Mouse (Mus musculus) midbrain, embryonic 16.5 days (tissue): Measurements from ENCODE around the gene Tead1. TPM values are rescaled to one million over a fixed set of nuclear protein-coding genes. Genes with fewer than 3 reads are reported as not detected.
"Not testable (repeated sequence)": the region's sequence is repeated elsewhere in the genome, so short reads cannot be mapped to it uniquely, and the experiment has no call there.

Experiments
- ATAC-seq: fragments of 200-750 bp; cut with Nextera tagmentation; 2 replicates; pipeline ENCODE4 v1.8.0; 2017; ENCODE audit warnings: moderate TSS enrichment
- H3K27ac ChIP-seq: fragments of 300-500 bp; sonication (generic); 2 replicates; pipeline ENCODE4 v1.5.1; 2014; ENCODE audit warnings: mild to moderate bottlenecking, low read length, mixed read lengths
- H3K27me3 ChIP-seq: fragments of 300-500 bp; sonication (generic); 2 replicates; pipeline ENCODE4 v1.6.1; 2014; ENCODE audit warnings: low read depth, low read length, mixed read lengths; ENCODE audit not compliant: control insufficient read depth, insufficient read depth
- H3K36me3 ChIP-seq: fragments of 300-500 bp; sonication (generic); 2 replicates; pipeline ENCODE4 v1.6.1; 2014; ENCODE audit warnings: mild to moderate bottlenecking, low read length, moderate library complexity, mixed read lengths; ENCODE audit not compliant: control insufficient read depth, insufficient read depth
- H3K4me1 ChIP-seq: fragments of 300-500 bp; sonication (generic); 2 replicates; pipeline ENCODE4 v1.6.1; 2014; ENCODE audit warnings: mild to moderate bottlenecking, low read length, mixed read lengths; ENCODE audit not compliant: control insufficient read depth, insufficient read depth
- H3K4me2 ChIP-seq: fragments of 300-500 bp; sonication (generic); 2 replicates; pipeline ENCODE4 v1.6.1; 2014; ENCODE audit warnings: mild to moderate bottlenecking, low read length, mixed read lengths
- H3K4me3 ChIP-seq: fragments of 300-500 bp; sonication (generic); 2 replicates; pipeline ENCODE4 v1.5.1; 2014; ENCODE audit warnings: low read depth, mild to moderate bottlenecking, low read length, moderate library complexity, mixed read lengths
- H3K9ac ChIP-seq: fragments of 300-500 bp; sonication (generic); 2 replicates; pipeline ENCODE4 v1.6.1; 2014; ENCODE audit warnings: low read depth, low read length, mixed read lengths
- H3K9me3 ChIP-seq: fragments of 300-500 bp; sonication (generic); replicated peaks from 2 replicates; pipeline ENCODE4 v1.6.1; 2014; ENCODE audit warnings: mild to moderate bottlenecking, low read length, mixed read lengths; ENCODE audit not compliant: control insufficient read depth, poor library complexity, severe bottlenecking
- WGBS: fragments of 180-500 bp; shearing (Covaris S2); extraction: QIAGEN DNeasy Blood & Tissue Kit; methylation state at CpG from one replicate; pipeline ENCODE4 v1.1.7; 2014; 5-methylcytosine and 5-hydroxymethylcytosine counted together
- polyA plus RNA-seq: library from polyadenylated mRNA; unstranded; fragments of >200 nt; fragmentation: Nextera tagmentation; extraction: Ambion mirVana; gene quantifications from 2 replicates; pipeline ENCODE4 v1.2.1, GENCODE M21; 2015

Tead1 gene
- polyA plus RNA-seq, 1 experiment from 2014 or later, result 12.5 TPM

DNA sequence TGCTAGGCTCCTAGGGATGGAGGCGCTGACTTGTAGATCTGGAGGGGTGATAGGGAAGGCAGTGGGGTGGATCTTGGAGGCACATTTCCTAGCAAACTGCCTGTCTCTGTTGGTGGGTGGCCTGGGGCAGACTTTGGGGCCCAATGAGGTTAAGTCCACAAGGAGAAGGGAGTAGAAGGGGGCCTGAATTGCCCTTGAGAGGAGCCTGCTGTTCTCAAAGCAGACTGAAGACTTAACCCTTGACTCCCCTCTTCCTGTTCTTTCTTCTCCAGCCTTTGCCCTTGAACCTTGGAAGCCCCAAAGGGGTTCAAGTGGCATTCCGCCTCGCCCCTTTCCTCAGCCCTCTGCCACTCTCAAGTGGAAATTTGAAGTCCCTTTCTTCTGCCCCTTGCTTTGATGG is 244.6 kb downstream of the Tead1 start:
- Histone ChIP-seq H3K4me2 (no peak overlapping the region), H3K4me3 (no peak overlapping the region), H3K27ac (no peak overlapping the region), H3K9ac (no peak overlapping the region), H3K36me3 (no peaks in the 10 kb centered on the region), H3K27me3 (no peaks in the 10 kb centered on the region), H3K9me3 (no peaks in the 10 kb centered on the region), H3K4me1 (peaks cover 1% of the 10 kb centered on the region; the same call in 1 of the 2 replicates)
- WGBS, result 83% methylated on average over 3 of the region's 3 CpGs
- ATAC-seq, result no peak

- no peak overlapping the region for H3K27ac ChIP-seq
- no peak overlapping the region for H3K4me2 ChIP-seq
- H3K4me1 ChIP-seq, result no peaks in the 10 kb centered on the region
- no peaks in the 10 kb centered on the region for H3K9me3 ChIP-seq
- no peaks in the 10 kb centered on the region for H3K36me3 ChIP-seq
- ATAC-seq, result no peak
- no peaks in the 10 kb centered on the region for H3K27me3 ChIP-seq
- no peak overlapping the region for H3K4me3 ChIP-seq
- WGBS, result 52% methylated on average over 7 of the region's 7 CpGs
- no peak overlapping the region for H3K9ac ChIP-seq
These were observed 251.6 kb downstream of the Tead1 start for GRCm38 (mm10) chr7:112930669-112931068.

DNA sequence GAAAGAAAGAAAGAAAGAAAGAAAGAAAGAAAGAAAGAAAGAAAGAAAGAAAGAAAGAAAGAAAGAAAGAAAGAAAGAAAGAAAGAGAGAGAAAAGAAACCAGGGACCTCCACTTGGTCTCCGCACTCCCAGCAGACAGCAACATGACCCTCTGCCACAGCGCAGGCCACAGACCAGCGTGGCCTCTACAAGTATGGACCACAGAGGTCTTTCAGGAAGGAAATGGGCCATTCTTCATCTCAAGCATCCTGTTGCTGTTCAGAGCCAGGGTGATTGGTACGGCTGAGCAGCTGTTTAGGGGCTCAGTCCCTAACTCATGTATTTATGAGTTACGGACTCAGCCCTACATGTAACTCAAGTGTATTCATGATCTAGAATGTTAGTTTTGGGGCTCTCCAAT is 256.8 kb downstream of the Tead1 start:
- not testable (repeated sequence) for H3K4me2 ChIP-seq, H3K4me3 ChIP-seq, H3K9me3 ChIP-seq, ATAC-seq, H3K36me3 ChIP-seq, H3K4me1 ChIP-seq, H3K27ac ChIP-seq, H3K9ac ChIP-seq, H3K27me3 ChIP-seq
- 92% methylated on average over 5 of the region's 5 CpGs for whole genome bisulfite sequencing

DNA sequence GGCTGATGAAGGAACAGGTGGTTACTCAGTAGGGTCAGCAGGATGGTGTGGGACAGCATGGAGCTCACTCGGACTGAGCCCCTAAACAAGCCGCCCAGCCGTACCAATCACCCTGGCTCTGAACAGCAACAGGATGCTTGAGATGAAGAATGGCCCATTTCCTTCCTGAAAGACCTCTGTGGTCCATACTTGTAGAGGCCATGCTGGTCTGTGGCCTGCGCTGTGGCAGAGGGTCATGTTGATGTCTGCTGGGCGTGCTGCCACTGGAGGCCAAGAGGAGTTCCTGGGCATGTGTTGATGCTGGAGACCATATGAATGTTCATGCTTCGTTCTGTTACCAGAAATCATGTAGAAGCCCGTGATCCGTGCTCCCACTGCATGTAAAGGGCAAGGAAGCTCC is 258.0 kb downstream of the Tead1 start:
- Histone ChIP-seq H3K27ac (no peak overlapping the region), H3K27me3 (no peaks in the 10 kb centered on the region), H3K4me2 (no peak overlapping the region), H3K9ac (no peak overlapping the region), H3K4me1 (no peaks in the 10 kb centered on the region), H3K9me3 (no peaks in the 10 kb centered on the region), H3K36me3 (no peaks in the 10 kb centered on the region), H3K4me3 (no peak overlapping the region)
- 91% methylated on average over 8 of the region's 8 CpGs for WGBS
- no peak for ATAC-seq

DNA sequence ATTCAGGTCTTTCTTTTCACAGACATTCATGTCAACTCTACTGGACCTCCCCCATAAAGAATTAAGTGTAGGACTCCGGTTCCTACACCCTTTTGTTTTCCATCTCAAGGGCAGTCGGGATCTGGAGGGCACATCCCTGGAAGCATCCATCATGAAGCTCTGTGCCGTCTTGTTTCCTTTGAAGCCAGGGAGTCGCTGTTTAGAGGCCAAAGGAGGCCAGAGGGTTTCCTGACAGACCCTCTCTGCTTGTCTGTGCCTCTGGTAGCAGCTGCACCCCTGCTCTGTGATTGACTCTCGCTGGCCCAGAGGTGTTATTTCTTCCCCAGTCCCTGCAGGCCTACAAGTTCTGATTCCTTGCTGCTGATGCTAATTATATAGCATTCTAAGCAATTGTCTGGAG is 259.8 kb downstream of the Tead1 start:
- Histone ChIP-seq H3K9ac (no peak overlapping the region), H3K27ac (no peak overlapping the region), H3K36me3 (no peaks in the 10 kb centered on the region), H3K4me2 (no peak overlapping the region), H3K9me3 (no peaks in the 10 kb centered on the region), H3K4me1 (no peaks in the 10 kb centered on the region), H3K27me3 (no peaks in the 10 kb centered on the region), H3K4me3 (no peak overlapping the region)
- WGBS, result 51% methylated on average over 5 of the region's 5 CpGs
- ATAC-seq, result no peak

DNA sequence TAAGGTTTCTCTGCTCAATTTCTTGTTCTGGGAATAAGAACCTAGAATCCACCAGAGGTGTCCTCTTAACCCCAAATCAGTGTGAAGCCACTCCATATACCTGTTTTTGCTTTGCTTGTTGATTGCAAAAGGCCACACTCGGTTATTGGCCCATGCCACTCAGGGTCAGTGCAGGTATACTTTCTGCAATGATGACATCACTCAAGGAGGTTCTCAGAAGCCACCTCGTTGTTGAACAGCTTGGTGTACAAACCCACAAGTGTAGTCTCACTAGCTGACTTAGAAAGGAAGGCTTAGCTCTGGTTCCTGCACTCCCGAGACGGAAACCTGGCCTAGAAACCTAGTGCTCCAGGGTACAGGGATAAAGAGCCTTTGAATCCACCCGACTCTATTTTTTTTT is 263.4 kb downstream of the Tead1 start:
- Histone ChIP-seq H3K36me3 (no peaks in the 10 kb centered on the region), H3K27ac (no peak overlapping the region), H3K9me3 (no peaks in the 10 kb centered on the region), H3K4me3 (no peak overlapping the region), H3K9ac (no peak overlapping the region), H3K4me1 (no peaks in the 10 kb centered on the region), H3K27me3 (no peaks in the 10 kb centered on the region), H3K4me2 (no peak overlapping the region)
- no peak for ATAC-seq
- WGBS, result 73% methylated on average over 5 of the region's 5 CpGs

GRCm38 (mm10) chr7:112943056-112943455 is 263.9 kb downstream of the Tead1 start:
- H3K4me2 ChIP-seq, result no peak overlapping the region
- 92% methylated on average over 1 of the region's 1 CpGs for WGBS
- H3K4me3 ChIP-seq, result no peak overlapping the region
- H3K36me3 ChIP-seq, result no peaks in the 10 kb centered on the region
- no peaks in the 10 kb centered on the region for H3K27me3 ChIP-seq
- H3K4me1 ChIP-seq, result no peaks in the 10 kb centered on the region
- no peak overlapping the region for H3K9ac ChIP-seq
- H3K9me3 ChIP-seq, result no peaks in the 10 kb centered on the region
- H3K27ac ChIP-seq, result no peak overlapping the region
- ATAC-seq, result no peak

DNA sequence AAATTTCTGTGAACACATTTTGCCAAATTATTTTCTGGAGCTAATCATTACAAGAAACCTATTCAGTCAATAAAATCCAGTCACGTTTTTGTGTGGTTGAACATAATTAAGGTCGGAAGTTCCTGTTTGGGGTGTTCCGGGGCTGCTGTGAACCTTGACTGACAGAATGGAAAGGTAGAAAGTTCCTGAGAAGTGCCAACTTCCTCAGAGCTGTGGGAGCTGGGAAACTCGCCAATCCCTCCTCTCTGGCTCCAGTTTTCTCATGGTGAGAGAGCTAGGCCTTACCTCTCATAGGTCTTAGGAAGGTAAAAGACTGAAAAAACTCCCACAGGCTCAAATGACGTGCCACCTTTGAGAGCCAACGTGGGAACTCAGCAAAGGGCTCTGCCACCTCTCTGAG is 267.6 kb downstream of the Tead1 start:
- Histone ChIP-seq H3K9ac (no peak overlapping the region), H3K27ac (no peak overlapping the region), H3K9me3 (no peaks in the 10 kb centered on the region), H3K4me2 (no peak overlapping the region), H3K4me3 (no peak overlapping the region), H3K27me3 (no peaks in the 10 kb centered on the region), H3K4me1 (no peaks in the 10 kb centered on the region), H3K36me3 (no peaks in the 10 kb centered on the region)
- WGBS, result 63% methylated on average over 6 of the region's 6 CpGs
- no peak for ATAC-seq

- under 1% methylated on average over 36 of the region's 41 CpGs for WGBS
- Histone ChIP-seq H3K36me3 (no peaks in the 10 kb centered on the region), H3K9ac (peak within 1 kb of the TSS; percentile 61), H3K9me3 (no peaks in the 10 kb centered on the region), H3K4me2 (peak within 1 kb of the TSS; percentile 67), H3K4me3 (peak within 1 kb of the TSS; percentile 44), H3K27me3 (peaks cover 34% of the 10 kb centered on the region), H3K27ac (no peak within 1 kb of the TSS), H3K4me1 (peaks cover 7% of the 10 kb centered on the region)
- peak; percentile 52 for ATAC-seq
These were observed 274.7 kb downstream of the Tead1 start, which contains the start of gene Rassf10 for GRCm38 (mm10) chr7:112953777-112954291. Gene Rassf10, plus strand, starts transcription at chr7:112953962.
